Mouse (Mus musculus): Measurements from ENCODE around the gene Noct.
"Not testable (repeated sequence)": the region's sequence is repeated elsewhere in the genome, so short reads cannot be mapped to it uniquely, and the experiment has no call there.

DNA sequence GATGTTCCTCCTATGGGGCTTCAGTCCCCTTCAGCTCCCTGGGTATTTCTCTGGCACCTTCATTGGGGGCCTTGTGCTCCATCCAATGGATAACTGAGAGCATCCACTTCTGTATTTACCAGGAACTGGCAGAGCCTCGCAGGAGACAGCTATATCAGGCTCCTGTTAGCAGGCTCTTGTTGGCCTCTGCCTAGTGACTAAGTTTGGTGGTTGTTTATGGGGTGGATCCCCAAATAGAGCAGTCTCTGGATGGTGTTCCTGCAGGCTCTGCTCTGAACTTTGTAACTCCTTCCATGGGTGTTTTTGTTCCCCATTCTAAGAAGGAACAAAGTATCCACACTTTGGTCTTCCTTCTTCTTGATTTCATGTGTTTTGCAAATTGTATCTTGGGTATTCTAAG lies 40.7 kb upstream of the Noct start:
- not testable (repeated sequence) for TF ChIP-seq CTCF, POLR2A (IDR thresholded peaks at IDR 0.05; ENCODE audit: insufficient read depth, low read depth, low read length)
